Mouse (Mus musculus) forelimb bud, embryonic 11.5 days (tissue): Measurements from ENCODE around the gene Samd1.
A peak's percentile ranks its signal among the peaks of the same experiment; 100 is the strongest.

Experiments used
- DNase-seq: peaks from one replicate; pipeline ENCODE4 v3.0.0-alpha.2; 2012; ENCODE audit warnings: low read depth, low spot score

Samd1 gene

GRCm38 (mm10) chr8:84011705-84012498 lies 14.4 kb downstream of the Samd1 start, which contains the start of gene 2210011C24Rik:
Gene 2210011C24Rik (minus strand): TSS chr8:84012171.
- no peak for DNase-seq

GRCm38 (mm10) chr8:84012499-84013165 lies 15.2 kb downstream of the Samd1 start:
- no peak for DNase-seq

GRCm38 (mm10) chr8:84015833-84016232 lies 18.4 kb downstream of the Samd1 start:
- DNase-seq = no peak

- no peak for DNase-seq
Measured at GRCm38 (mm10) chr8:84019738-84020137, 22.3 kb downstream of the Samd1 start.

- DNase-seq = no peak
Measured at GRCm38 (mm10) chr8:84021096-84021495, 23.6 kb downstream of the Samd1 start, which contains the start of gene Palm3. Gene Palm3 (plus strand): TSS chr8:84021471.

GRCm38 (mm10) chr8:84021569-84021968 lies 24.1 kb downstream of the Samd1 start:
- DNase-seq = no peak

GRCm38 (mm10) chr8:84023085-84023484 lies 25.6 kb downstream of the Samd1 start:
- DNase-seq = no peak

GRCm38 (mm10) chr8:84023631-84024030 lies 26.2 kb downstream of the Samd1 start:
- no peak for DNase-seq

- peak; percentile 62 for DNase-seq
Measured at GRCm38 (mm10) chr8:84024171-84024570, 26.7 kb downstream of the Samd1 start.

- no peak for DNase-seq
Measured at GRCm38 (mm10) chr8:84025863-84026262, 28.4 kb downstream of the Samd1 start.

- no peak for DNase-seq
Measured at GRCm38 (mm10) chr8:84027449-84027848, 30.0 kb downstream of the Samd1 start.

GRCm38 (mm10) chr8:84029272-84029671 lies 31.8 kb downstream of the Samd1 start:
- no peak for DNase-seq

- no peak for DNase-seq
Measured at GRCm38 (mm10) chr8:84032777-84033176, 35.3 kb downstream of the Samd1 start.

- DNase-seq = no peak
Measured at GRCm38 (mm10) chr8:84038015-84038414, 40.5 kb downstream of the Samd1 start.

GRCm38 (mm10) chr8:84039050-84039449 lies 41.6 kb downstream of the Samd1 start:
- peak; percentile 84 for DNase-seq

- peak; percentile 53 for DNase-seq
Measured at GRCm38 (mm10) chr8:84042066-84042947, 44.8 kb downstream of the Samd1 start, which contains the start of gene Il27ra. Gene Il27ra (minus strand): TSS chr8:84042589.

GRCm38 (mm10) chr8:84042948-84043342 lies 45.5 kb downstream of the Samd1 start:
- DNase-seq = no peak

- no peak for DNase-seq
Measured at GRCm38 (mm10) chr8:84044103-84044502, 46.6 kb downstream of the Samd1 start.

GRCm38 (mm10) chr8:84044900-84045299 lies 47.4 kb downstream of the Samd1 start, which contains the start of gene Rln3:
Gene Rln3 (minus strand): TSS chr8:84045000.
- DNase-seq = no peak

GRCm38 (mm10) chr8:84046505-84046904 lies 49.0 kb downstream of the Samd1 start:
- no peak for DNase-seq

GRCm38 (mm10) chr8:84048171-84048570 lies 50.7 kb downstream of the Samd1 start:
- DNase-seq = no peak
